Mouse (Mus musculus) cortical plate, adult 2 months (tissue): ENCODE results near the gene Olfr768.

Experiments
- CTCF ChIP-seq: fragments of 200-500 bp; IDR thresholded peaks from 2 replicates; pipeline ENCODE4 v1.5.1; 2011; ENCODE audit warnings: mild to moderate bottlenecking, control low read depth, low read length; ENCODE audit not compliant: insufficient read depth; ENCODE audit errors: extremely low read depth
- POLR2A ChIP-seq: fragments of 200-500 bp; IDR thresholded peaks from 2 replicates; pipeline ENCODE4 v1.6.1; 2011; ENCODE audit warnings: mild to moderate bottlenecking, low read length, control low read depth; ENCODE audit not compliant: insufficient read depth; ENCODE audit errors: extremely low read depth

DNA sequence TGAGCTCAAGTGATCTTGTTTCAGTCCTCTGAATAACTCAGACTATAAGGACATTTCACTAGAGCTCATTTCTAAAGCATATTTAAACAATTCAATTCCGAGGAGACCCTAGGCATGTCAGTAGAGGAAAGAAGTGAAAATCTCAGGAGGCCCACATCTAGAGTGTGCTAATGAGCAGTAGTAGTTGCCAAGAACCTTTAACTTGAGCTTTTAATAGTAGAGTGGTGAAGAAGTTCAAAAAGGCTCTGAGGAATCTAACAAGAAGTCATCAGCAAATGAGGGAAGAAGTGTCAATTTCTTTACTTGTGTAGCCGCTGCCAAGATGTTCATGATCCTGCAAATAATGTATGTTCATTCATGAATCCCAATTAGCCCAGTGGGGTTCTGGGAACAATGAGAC, 30.3 kb downstream of the Olfr768 start, which contains the start of gene Olfr766-ps1:
- no peak for TF ChIP-seq CTCF
- TF ChIP-seq POLR2A = no peak
